Mouse (Mus musculus): Measurements from ENCODE around the gene Edil3.

DNA sequence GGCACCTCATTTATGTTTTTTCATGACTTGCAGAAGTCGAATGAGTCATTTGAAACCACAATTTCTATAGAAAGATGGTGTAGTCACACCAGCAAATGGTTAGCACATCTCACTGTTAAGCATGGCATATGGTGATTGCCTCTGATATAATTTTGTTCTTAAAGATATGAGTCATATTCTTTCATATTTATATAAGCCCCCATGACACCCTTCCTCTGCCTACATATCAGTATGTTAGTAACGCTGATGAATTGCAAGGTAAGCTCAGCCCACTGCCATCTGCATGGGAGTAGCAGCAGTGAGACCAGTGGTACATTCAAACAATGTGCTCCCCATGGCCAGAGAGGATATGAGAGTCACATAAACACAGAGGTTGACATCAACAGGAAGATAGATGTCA, 503.0 kb downstream of the Edil3 start:
- TF ChIP-seq POLR2A (IDR thresholded peaks at IDR 0.05; ENCODE audit: borderline replicate concordance, insufficient read depth, low read length) (no peak), CTCF (IDR thresholded peaks at IDR 0.05; ENCODE audit: borderline replicate concordance, insufficient read depth, low read depth, low read length) (no peak)

Measured in cerebellum, adult 2 months (tissue).